Mouse (Mus musculus): ENCODE measurements around the gene Swi5.

DNA sequence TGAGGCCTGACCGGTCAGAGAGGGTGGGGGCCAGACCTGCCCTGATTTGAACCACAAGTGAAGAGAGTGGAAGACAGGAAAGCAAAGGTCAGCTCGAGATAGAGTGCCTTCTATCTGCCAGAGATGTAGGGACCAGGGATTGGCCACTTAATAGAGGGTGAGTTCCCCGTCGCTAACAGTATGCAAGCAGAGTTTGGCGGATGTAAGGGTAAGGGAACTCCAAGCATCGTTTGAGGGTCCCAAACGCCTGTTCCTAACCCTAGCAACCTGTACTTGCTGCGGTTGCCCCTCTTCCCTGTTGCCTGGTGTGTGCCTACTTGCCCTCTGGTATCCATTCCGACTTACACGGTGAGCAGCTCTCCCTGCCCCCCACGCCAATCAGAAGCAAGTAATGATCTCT lies 32.8 kb upstream of the Swi5 start:
- TF ChIP-seq ZNF384 (IDR thresholded peaks at IDR 0.05; ENCODE audit: low read depth, low read length) (no peak), HCFC1 (IDR thresholded peaks at IDR 0.05; ENCODE audit: borderline replicate concordance, insufficient read depth, low read length) (no peak), ZC3H11A (IDR thresholded peaks at IDR 0.05; ENCODE audit: borderline replicate concordance, low read depth, low read length) (no peak)

All from ES-E14 (cell line).